In the genomic region with DNA sequence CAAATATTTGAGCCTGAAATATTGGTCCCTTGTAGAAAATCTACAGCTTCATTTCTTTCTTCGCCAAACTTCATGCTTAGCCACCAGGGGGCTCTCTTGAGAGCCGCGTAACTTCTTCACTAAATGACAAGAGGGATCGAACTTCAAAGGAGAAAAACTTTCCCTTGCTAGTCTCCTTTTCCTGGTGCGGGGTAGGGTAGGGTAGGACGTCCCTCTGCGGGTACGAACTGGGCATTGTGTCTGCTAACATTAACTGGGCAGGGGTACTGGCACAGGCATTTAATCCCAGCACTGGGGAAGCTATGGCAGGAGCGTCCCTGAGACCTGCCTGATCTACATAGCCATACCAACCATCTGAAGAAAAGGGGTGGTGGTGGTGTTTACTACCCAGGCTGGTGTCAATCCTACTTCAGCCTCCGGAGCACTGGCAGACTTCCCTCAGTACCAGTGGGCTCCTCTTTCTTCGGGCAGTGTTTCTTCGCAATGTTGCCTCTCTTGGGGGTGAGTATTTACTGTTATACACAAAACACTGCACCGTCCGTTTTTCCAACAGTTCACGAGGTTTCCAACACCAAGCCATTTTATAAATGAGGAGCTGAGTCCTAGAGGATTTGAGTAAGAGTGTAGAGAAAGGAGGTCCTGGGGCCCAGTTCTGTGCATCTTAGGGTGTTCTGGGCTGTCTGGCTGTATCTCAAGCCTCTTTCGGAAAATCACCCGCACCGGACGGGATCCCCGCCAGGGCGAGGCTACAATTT, we compare ENCODE assay signal across 7 mouse cellular contexts. TPM values are rescaled to one million over a fixed set of nuclear protein-coding genes. Genes with fewer than 3 reads are reported as not detected.
DNase-seq lines count a peak whose midpoint lies in the region; ATAC-seq and TF ChIP-seq lines count a peak whose summit lies in the region.

No protein-coding gene starts in this region.

- dilution Hi-C loops in CH12.LX (cut with MboI; ENCODE audit: extremely low pct_ligation_motif_present, extremely low pct_unique_long_range_greater_than_20kb, low sequenced_read_pairs): no loop called here

- TF ChIP-seq EP300 in CH12.LX (IDR thresholded peaks at IDR 0.05; ENCODE audit: low read length): no peak

- no peaks in the 10 kb centered on the region for H3K79me2 ChIP-seq in CH12.LX (replicated peaks; ENCODE audit: control insufficient read depth, extremely low read depth, insufficient read depth, poor library complexity, severe bottlenecking)

- WGBS in lung, embryonic 14.5 days: under 1% methylated on average over 21 of the region's 21 CpGs
- 1% methylated on average over 21 of the region's 21 CpGs for WGBS in neural tube, embryonic 14.5 days

- in situ Hi-C loops in CH12.LX (cut with MboI; ENCODE audit: low pct_ligation_motif_present, low pct_unique_long_range_greater_than_20kb, low sequenced_read_pairs): no loop called here

- peaks cover 33% of the 10 kb centered on the region for H3K27me3 ChIP-seq in CH12.LX (replicated peaks)
- H3K27me3 ChIP-seq in lung, embryonic 14.5 days (ENCODE audit: insufficient read depth, low read length): no peaks in the 10 kb centered on the region
- H3K27me3 ChIP-seq in neural tube, embryonic 14.5 days (ENCODE audit: control insufficient read depth, insufficient read depth, low read length): no peaks in the 10 kb centered on the region

- peak; percentile 73 to 74 for DNase-seq in B cell, adult 2 months
- peak; percentile 66 for DNase-seq in CH12.LX (ENCODE audit: extremely low read depth)
- peak; percentile 67 to 70 for DNase-seq in cerebellum, postnatal 14 days
- peak; percentile 42 to 64 for DNase-seq in heart, adult 9 months (ENCODE audit: low spot score in 2 of 2)
- peak; percentile 74 for DNase-seq in kidney, adult 9 months
- DNase-seq in lung, embryonic 14.5 days: peak; percentile 93

- H3K9ac ChIP-seq in CH12.LX (ENCODE audit: insufficient read depth, low read depth): no peak overlapping the region
- peak overlapping the region; percentile 73 for H3K9ac ChIP-seq in lung, embryonic 14.5 days
- H3K9ac ChIP-seq in neural tube, embryonic 14.5 days (replicated peaks; ENCODE audit: low read depth, low read length): peak overlapping the region; percentile 70; the same call in 1 of the 2 replicates

- peaks cover 2 to 31% of the 10 kb centered on the region in 2 experiments; a peak in 2 of 4 replicates for H3K4me1 ChIP-seq in CH12.LX (ENCODE audit: control insufficient read depth in 1 of 2, insufficient read depth in 2 of 2)
- peaks cover 34% of the 10 kb centered on the region for H3K4me1 ChIP-seq in lung, embryonic 14.5 days (ENCODE audit: insufficient read depth)
- H3K4me1 ChIP-seq in neural tube, embryonic 14.5 days (ENCODE audit: control insufficient read depth, insufficient read depth, low read length): peaks cover 29% of the 10 kb centered on the region

- TF ChIP-seq CTCF in CH12.LX (conservative IDR thresholded peaks at IDR 0.05 in 1 of 2, IDR thresholded peaks at IDR 0.05 in 1 of 2; ENCODE audit: low read depth in 2 of 2, low read length in 2 of 2): peak; percentile 42 to 93; a peak in 3 of 4 replicates
- TF ChIP-seq CTCF in lung, embryonic 14.5 days (IDR thresholded peaks at IDR 0.05; ENCODE audit: low read depth): peak; percentile 77

- TF ChIP-seq RAD21 in CH12.LX (IDR thresholded peaks at IDR 0.05; ENCODE audit: low read depth, low read length): peak; percentile 68

- no peak overlapping the region for H3K4me3 ChIP-seq in CH12.LX (replicated peaks in 1 of 3; ENCODE audit: low read depth in 2 of 3, low read length in 2 of 3, poor library complexity in 1 of 3)
- H3K4me3 ChIP-seq in lung, embryonic 14.5 days (ENCODE audit: low read depth, low read length): peak overlapping the region; percentile 66
- peak overlapping the region; percentile 56 for H3K4me3 ChIP-seq in neural tube, embryonic 14.5 days (ENCODE audit: low read depth, low read length)

- no peak overlapping the region for H3K27ac ChIP-seq in CH12.LX (ENCODE audit: insufficient read depth, low read depth)
- H3K27ac ChIP-seq in lung, embryonic 14.5 days (ENCODE audit: low read depth): peak overlapping the region; percentile 84
- peak overlapping the region; percentile 34; the same call in 1 of the 2 replicates for H3K27ac ChIP-seq in neural tube, embryonic 14.5 days (ENCODE audit: low read depth, low read length)

- peak; percentile 15 for ATAC-seq in lung, embryonic 14.5 days (ENCODE audit: insufficient read depth)
- ATAC-seq in neural tube, embryonic 14.5 days (ENCODE audit: low read depth): no peak

- TF ChIP-seq POLR2A in CH12.LX (IDR thresholded peaks at IDR 0.05; ENCODE audit: low read depth, low read length): no peak

- no peaks in the 10 kb centered on the region for H3K36me3 ChIP-seq in CH12.LX (replicated peaks in 1 of 2; ENCODE audit: control insufficient read depth in 1 of 2, insufficient read depth in 1 of 2, low read length in 1 of 2)
- H3K36me3 ChIP-seq in lung, embryonic 14.5 days (ENCODE audit: insufficient read depth): peaks cover 7% of the 10 kb centered on the region; the same call in 1 of the 2 replicates
- H3K36me3 ChIP-seq in neural tube, embryonic 14.5 days (ENCODE audit: control insufficient read depth, insufficient read depth, low read length): no peaks in the 10 kb centered on the region

- peaks cover 13% of the 10 kb centered on the region for H3K9me3 ChIP-seq in CH12.LX (replicated peaks; ENCODE audit: low read length)
- no peaks in the 10 kb centered on the region for H3K9me3 ChIP-seq in lung, embryonic 14.5 days (ENCODE audit: low read depth, low read length)
- H3K9me3 ChIP-seq in neural tube, embryonic 14.5 days (ENCODE audit: control insufficient read depth, low read length): no peaks in the 10 kb centered on the region

- H3K4me2 ChIP-seq in CH12.LX (ENCODE audit: insufficient read depth, low read depth, poor library complexity, severe bottlenecking): peak overlapping the region; percentile 26; the same call in 1 of the 2 replicates
- peak overlapping the region; percentile 96 for H3K4me2 ChIP-seq in lung, embryonic 14.5 days
- peak overlapping the region; percentile 94 for H3K4me2 ChIP-seq in neural tube, embryonic 14.5 days (ENCODE audit: low read depth, low read length)

TF ChIP-seq in CH12.LX, 34 proteins besides CTCF, POLR2A, EP300 and RAD21:
- TF ChIP-seq CHD1 (IDR thresholded peaks at IDR 0.05; ENCODE audit: low read depth, low read length) (no peak), IRF4 (IDR thresholded peaks at IDR 0.05; ENCODE audit: low read depth, low read length) (0 out of 2 replicates have a peak, but pooled peaks have one; percentile 19), SIN3A (IDR thresholded peaks at IDR 0.05; ENCODE audit: low read length) (no peak), ZMIZ1 (IDR thresholded peaks at IDR 0.05; ENCODE audit: low read depth, low read length) (no peak), MAFK (IDR thresholded peaks at IDR 0.05; ENCODE audit: insufficient replicate concordance, low read length) (no peak), SMC3 (IDR thresholded peaks at IDR 0.05; ENCODE audit: low read depth, low read length) (peak; percentile 96), BHLHE40 (IDR thresholded peaks at IDR 0.05; ENCODE audit: low read depth, low read length) (no peak), ZC3H11A (IDR thresholded peaks at IDR 0.05; ENCODE audit: low read depth, low read length) (0 out of 2 replicates have a peak, but pooled peaks have one; percentile 21), HCFC1 (IDR thresholded peaks at IDR 0.05; ENCODE audit: low read depth, low read length) (no peak), ZNF384 (IDR thresholded peaks at IDR 0.05; ENCODE audit: low read depth, low read length) (no peak), RCOR1 (conservative IDR thresholded peaks at IDR 0.05; ENCODE audit: low read depth, low read length) (no peak), GABPA (IDR thresholded peaks at IDR 0.05; ENCODE audit: insufficient replicate concordance, low read depth, low read length) (no peak)

RNA-seq across cellular contexts. Expression of a gene that starts 0.5 kb away (rescaled TPM):
- total RNA-seq in CH12.LX (2012; rRNA removed) (0.04 TPM in 2 replicates), CH12.LX (2014; rRNA removed) (0.04 TPM in 1 of 2 replicates, not detected in the other)
- 0.04 TPM in 2 replicates for polyA plus RNA-seq in CH12.LX (2012; ENCODE audit: insufficient read length, low read depth)
- polyA plus RNA-seq in lung, embryonic 14.5 days (2014; fragmentation: Nextera tagmentation; extraction: Ambion mirVana): 24.6 and 27.1 TPM in 2 replicates
- 11.1 and 16.7 TPM in 2 replicates for polyA plus RNA-seq in neural tube, embryonic 14.5 days (2014; fragmentation: Nextera tagmentation; extraction: Ambion mirVana)

RNA-seq across cellular contexts. Expression of a gene that starts 21.9 kb away (rescaled TPM):
- total RNA-seq in CH12.LX (2012; rRNA removed) (0.38 TPM in 2 replicates), CH12.LX (2014; rRNA removed) (0.27 TPM in 1 of 2 replicates, not detected in the other)
- polyA plus RNA-seq in CH12.LX (2012; ENCODE audit: insufficient read length, low read depth): 0.97 and 1.0 TPM in 2 replicates
- polyA plus RNA-seq in lung, embryonic 14.5 days (2014; fragmentation: Nextera tagmentation; extraction: Ambion mirVana): 7.7 and 10.3 TPM in 2 replicates
- 45.5 and 103 TPM in 2 replicates for polyA plus RNA-seq in neural tube, embryonic 14.5 days (2014; fragmentation: Nextera tagmentation; extraction: Ambion mirVana)

RNA-seq across cellular contexts. Expression of a gene that starts 29.7 kb away (rescaled TPM):
- total RNA-seq in CH12.LX (2012; rRNA removed) (0.04 TPM in 1 of 2 replicates, not detected in the other), CH12.LX (2014; rRNA removed) (not detected in 2 replicates)
- polyA plus RNA-seq in CH12.LX (2012; ENCODE audit: insufficient read length, low read depth): not detected in 2 replicates
- polyA plus RNA-seq in lung, embryonic 14.5 days (2014; fragmentation: Nextera tagmentation; extraction: Ambion mirVana): not detected in 2 replicates
- 79.5 and 107 TPM in 2 replicates for polyA plus RNA-seq in neural tube, embryonic 14.5 days (2014; fragmentation: Nextera tagmentation; extraction: Ambion mirVana)

RNA-seq across cellular contexts. Expression of a gene that starts 39.8 kb away (rescaled TPM):
- 11.4 and 12.3 TPM in 2 replicates for total RNA-seq in CH12.LX (2012; rRNA removed)
- total RNA-seq in CH12.LX (2014; rRNA removed): 7.3 and 8.0 TPM in 2 replicates
- polyA plus RNA-seq in CH12.LX (2012; ENCODE audit: insufficient read length, low read depth): 11.7 and 12.5 TPM in 2 replicates
- polyA plus RNA-seq in lung, embryonic 14.5 days (2014; fragmentation: Nextera tagmentation; extraction: Ambion mirVana): 16.4 and 19.6 TPM in 2 replicates
- 19.7 and 20.6 TPM in 2 replicates for polyA plus RNA-seq in neural tube, embryonic 14.5 days (2014; fragmentation: Nextera tagmentation; extraction: Ambion mirVana)

RNA-seq across cellular contexts. Expression of a gene that starts 40.2 kb away (rescaled TPM):
- total RNA-seq in CH12.LX (2012; rRNA removed) (40.8 and 52.9 TPM in 2 replicates), CH12.LX (2014; rRNA removed) (68.8 and 76.2 TPM in 2 replicates)
- polyA plus RNA-seq in CH12.LX (2012; ENCODE audit: insufficient read length, low read depth): 44.5 and 45.0 TPM in 2 replicates
- polyA plus RNA-seq in lung, embryonic 14.5 days (2014; fragmentation: Nextera tagmentation; extraction: Ambion mirVana): 44.0 and 50.5 TPM in 2 replicates
- 16.1 and 23.1 TPM in 2 replicates for polyA plus RNA-seq in neural tube, embryonic 14.5 days (2014; fragmentation: Nextera tagmentation; extraction: Ambion mirVana)

Comparison
In these comparisons a context has a peak if more than half of its experiments do, and no peak if none do; other contexts are left out.
1. H3K4me2 ChIP-seq: peak in every context shown above with its lines; median percentile 96 in lung, embryonic 14.5 days; 94 in neural tube, embryonic 14.5 days; 26 in CH12.LX.
2. H3K4me3 ChIP-seq: peak in lung, embryonic 14.5 days (single experiment) and neural tube, embryonic 14.5 days (single experiment); none in CH12.LX (0 of 3).
3. RNA of a gene that starts 0.5 kb away (polyA plus RNA-seq): 24.6 to 27.1 TPM in lung, embryonic 14.5 days and 11.1 to 16.7 TPM in neural tube, embryonic 14.5 days; 0.04 TPM in CH12.LX; every median in the first group is over 10 times any median in the second.
4. RNA of a gene that starts 29.7 kb away (polyA plus RNA-seq): 79.5 to 107 TPM in neural tube, embryonic 14.5 days; not detected in lung, embryonic 14.5 days and not detected in CH12.LX; every median in the first group is over 10 times any median in the second.
5. Peak in every context shown above with its lines, with median percentiles within 50 percentile points of each other: DNase-seq.